ENCODE assay signal across 7 mouse cellular contexts in genomic region chr9:120491509-120491908, GRCm38 (mm10). TPM values are rescaled to one million over a fixed set of nuclear protein-coding genes. Genes with fewer than 3 reads are reported as not detected.
DNase-seq lines count a peak whose midpoint lies in the region; ATAC-seq and TF ChIP-seq lines count a peak whose summit lies in the region.

No protein-coding gene starts in this region.

- no peak overlapping the region for H3K9ac ChIP-seq in lung, postnatal 0 days (replicated peaks; ENCODE audit: low read depth)
- no peak overlapping the region for H3K9ac ChIP-seq in embryonic facial prominence, embryonic 15.5 days
- no peak overlapping the region for H3K9ac ChIP-seq in limb, embryonic 12.5 days (replicated peaks)
- H3K9ac ChIP-seq in stomach, embryonic 16.5 days (ENCODE audit: low read length) = no peak overlapping the region; the same call in 1 of the 2 replicates

- no peaks in the 10 kb centered on the region for H3K9me3 ChIP-seq in lung, postnatal 0 days (ENCODE audit: low read length)
- H3K9me3 ChIP-seq in embryonic facial prominence, embryonic 15.5 days (replicated peaks) = no peaks in the 10 kb centered on the region
- no peaks in the 10 kb centered on the region for H3K9me3 ChIP-seq in limb, embryonic 12.5 days
- no peaks in the 10 kb centered on the region for H3K9me3 ChIP-seq in stomach, embryonic 16.5 days (replicated peaks; ENCODE audit: control insufficient read depth, low read length)

- TF ChIP-seq CTCF in lung, postnatal 0 days (IDR thresholded peaks at IDR 0.05) = peak; percentile 29

- no peak for ATAC-seq in lung, postnatal 0 days
- no peak for ATAC-seq in embryonic facial prominence, embryonic 15.5 days (ENCODE audit: insufficient number of reproducible peaks, low FRiP score, low TSS enrichment, low read depth)
- no peak for ATAC-seq in limb, embryonic 12.5 days (ENCODE audit: insufficient number of reproducible peaks, insufficient read depth, low FRiP score, low TSS enrichment, low read depth)
- no peak for ATAC-seq in stomach, embryonic 16.5 days (ENCODE audit: insufficient read depth, low FRiP score)
- ATAC-seq in activated CD4-positive, CD25-positive, alpha-beta regulatory T cell, adult 4 months = no peak

- DNase-seq in lung, postnatal 0 days (ENCODE audit: low spot score) = peak; percentile 28
- no peak for DNase-seq in lung, postnatal 4 days
- DNase-seq in Muller cell, postnatal 12 days (ENCODE audit: inconsistent ontology term) = no peak

- no peak for TF ChIP-seq EP300 in lung, postnatal 0 days (IDR thresholded peaks at IDR 0.05)

- H3K27ac ChIP-seq in lung, postnatal 0 days (ENCODE audit: low read length) = no peak overlapping the region
- no peak overlapping the region for H3K27ac ChIP-seq in embryonic facial prominence, embryonic 15.5 days (replicated peaks)
- H3K27ac ChIP-seq in limb, embryonic 12.5 days = no peak overlapping the region
- no peak overlapping the region for H3K27ac ChIP-seq in stomach, embryonic 16.5 days (ENCODE audit: low read length)

- peaks cover 19% of the 10 kb centered on the region; the same call in 1 of the 2 replicates for H3K36me3 ChIP-seq in lung, postnatal 0 days (ENCODE audit: insufficient read depth, low read length)
- peaks cover 22% of the 10 kb centered on the region for H3K36me3 ChIP-seq in embryonic facial prominence, embryonic 15.5 days
- peaks cover 25% of the 10 kb centered on the region for H3K36me3 ChIP-seq in limb, embryonic 12.5 days
- peaks cover 17% of the 10 kb centered on the region for H3K36me3 ChIP-seq in stomach, embryonic 16.5 days (ENCODE audit: control insufficient read depth, insufficient read depth, low read length)

- H3K4me3 ChIP-seq in lung, postnatal 0 days (ENCODE audit: low read depth, low read length) = no peak overlapping the region; the same call in 1 of the 2 replicates
- peak overlapping the region; percentile 75 for H3K4me3 ChIP-seq in embryonic facial prominence, embryonic 15.5 days (replicated peaks)
- H3K4me3 ChIP-seq in limb, embryonic 12.5 days (replicated peaks) = peak overlapping the region; percentile 99
- peak overlapping the region; percentile 100 for H3K4me3 ChIP-seq in stomach, embryonic 16.5 days (replicated peaks; ENCODE audit: low read length)

- H3K27me3 ChIP-seq in lung, postnatal 0 days (replicated peaks; ENCODE audit: insufficient read depth, low read length) = no peaks in the 10 kb centered on the region
- H3K27me3 ChIP-seq in embryonic facial prominence, embryonic 15.5 days = no peaks in the 10 kb centered on the region
- no peaks in the 10 kb centered on the region for H3K27me3 ChIP-seq in limb, embryonic 12.5 days
- no peaks in the 10 kb centered on the region for H3K27me3 ChIP-seq in stomach, embryonic 16.5 days (ENCODE audit: control insufficient read depth, insufficient read depth, low read length)

- H3K4me2 ChIP-seq in lung, postnatal 0 days (replicated peaks; ENCODE audit: low read depth, low read length) = peak overlapping the region; percentile 91; the same call in 1 of the 2 replicates
- peak overlapping the region; percentile 74; the same call in 1 of the 2 replicates for H3K4me2 ChIP-seq in embryonic facial prominence, embryonic 15.5 days (replicated peaks)
- H3K4me2 ChIP-seq in limb, embryonic 12.5 days = peak overlapping the region; percentile 94
- peak overlapping the region; percentile 84 for H3K4me2 ChIP-seq in stomach, embryonic 16.5 days (ENCODE audit: low read depth, low read length)

- H3K4me1 ChIP-seq in lung, postnatal 0 days (ENCODE audit: insufficient read depth, low read depth, low read length) = 0 out of 2 replicates have a peak, but pooled peaks cover 5% of the 10 kb centered on the region
- peaks cover 14% of the 10 kb centered on the region for H3K4me1 ChIP-seq in embryonic facial prominence, embryonic 15.5 days
- peaks cover 14% of the 10 kb centered on the region for H3K4me1 ChIP-seq in limb, embryonic 12.5 days (replicated peaks)
- H3K4me1 ChIP-seq in stomach, embryonic 16.5 days (ENCODE audit: control insufficient read depth, insufficient read depth, low read length) = peaks cover 9% of the 10 kb centered on the region

- 70% methylated on average over 3 of the region's 3 CpGs for WGBS in lung, postnatal 0 days
- WGBS in embryonic facial prominence, embryonic 15.5 days = 82% methylated on average over 3 of the region's 3 CpGs
- WGBS in limb, embryonic 12.5 days = 82% methylated on average over 3 of the region's 3 CpGs
- 77% methylated on average over 3 of the region's 3 CpGs for WGBS in stomach, embryonic 16.5 days

RNA-seq across cellular contexts. Expression of gene Eif1b, which starts 0.5 kb away (rescaled TPM):
- 112 and 114 TPM in 2 replicates for polyA plus RNA-seq in lung, postnatal 0 days (2015; fragmentation: Nextera tagmentation; extraction: Ambion mirVana)
- 146 and 158 TPM in 2 replicates for polyA plus RNA-seq in embryonic facial prominence, embryonic 15.5 days (2015; fragmentation: Nextera tagmentation; extraction: Ambion mirVana)
- 235 and 244 TPM in 2 replicates for polyA plus RNA-seq in limb, embryonic 12.5 days (2016; fragmentation: Nextera tagmentation; extraction: Ambion mirVana)
- polyA plus RNA-seq in stomach, embryonic 16.5 days (2015; fragmentation: Nextera tagmentation; extraction: Ambion mirVana) = 129 and 138 TPM in 2 replicates
- 10 to 100 TPM; 78.5 to 79.6 TPM for polyA plus RNA-seq in activated CD4-positive, CD25-positive, alpha-beta regulatory T cell, adult 4 months (2017; shearing (Covaris generic))

RNA-seq across cellular contexts. Expression of gene Entpd3, which starts 48.1 kb away (rescaled TPM):
- polyA plus RNA-seq in lung, postnatal 0 days (2015; fragmentation: Nextera tagmentation; extraction: Ambion mirVana) = 3.6 and 4.1 TPM in 2 replicates
- 6.6 and 7.7 TPM in 2 replicates for polyA plus RNA-seq in embryonic facial prominence, embryonic 15.5 days (2015; fragmentation: Nextera tagmentation; extraction: Ambion mirVana)
- polyA plus RNA-seq in limb, embryonic 12.5 days (2016; fragmentation: Nextera tagmentation; extraction: Ambion mirVana) = 0.26 and 0.29 TPM in 2 replicates
- polyA plus RNA-seq in stomach, embryonic 16.5 days (2015; fragmentation: Nextera tagmentation; extraction: Ambion mirVana) = 5.4 and 5.6 TPM in 2 replicates
- under 1 TPM in 1 of 2 experiments, not detected in 1; 0.12 TPM for polyA plus RNA-seq in activated CD4-positive, CD25-positive, alpha-beta regulatory T cell, adult 4 months (2017; shearing (Covaris generic))
